Mouse (Mus musculus) right cerebral cortex, postnatal 4 days (tissue): ENCODE measurements at regions not wholly inside any gene's neighbourhood (a gene's known extent, or its start where the extent isn't known, plus 50 kb on each side); places are given as distances from the start of the nearest gene placed in this dataset.

Experiments used
- DNase-seq: peaks from one replicate; pipeline ENCODE4 v3.0.0-alpha.2; 2022

DNA sequence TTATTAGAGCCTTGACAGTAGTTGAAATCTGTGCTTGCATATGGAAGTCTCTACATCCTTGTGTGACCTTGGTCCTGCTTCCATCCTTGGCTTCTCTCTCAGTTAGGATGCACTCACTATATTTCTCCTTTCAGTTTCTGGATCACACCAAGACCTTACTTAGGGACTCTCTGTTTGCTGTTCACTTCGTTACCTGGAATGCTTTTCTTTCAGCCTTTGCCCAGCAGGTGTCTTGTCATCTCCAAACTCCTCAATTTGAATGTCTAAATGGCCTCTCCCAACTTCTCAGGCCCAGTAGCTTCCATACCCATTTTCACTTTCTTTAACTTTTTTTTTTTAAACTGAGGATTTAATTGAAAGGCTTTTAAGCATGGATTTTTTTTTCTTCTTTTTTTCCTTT lies 74.0 kb upstream of the Igfbp7 start:
- DNase-seq = no peak

DNA sequence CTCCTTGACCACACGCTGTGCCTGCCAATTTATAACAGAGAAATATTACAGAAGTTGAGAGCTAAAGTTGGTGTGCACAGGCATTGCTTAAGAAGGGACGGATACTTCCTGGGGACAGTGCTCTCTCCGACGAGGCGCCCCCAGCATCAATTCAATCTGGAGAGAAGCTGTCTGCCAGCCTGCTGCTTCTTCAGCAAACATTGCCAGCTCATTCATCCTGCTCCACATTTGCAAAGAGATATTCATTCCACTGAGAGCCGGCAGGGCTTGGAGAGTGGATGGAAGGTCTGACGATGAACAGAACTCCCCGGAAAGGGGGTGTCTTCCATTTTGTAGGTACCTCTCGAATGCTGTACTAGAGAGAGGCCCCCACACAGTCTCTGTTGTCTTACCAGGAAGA lies 70.0 kb upstream of the Igfbp7 start:
- DNase-seq = no peak

DNA sequence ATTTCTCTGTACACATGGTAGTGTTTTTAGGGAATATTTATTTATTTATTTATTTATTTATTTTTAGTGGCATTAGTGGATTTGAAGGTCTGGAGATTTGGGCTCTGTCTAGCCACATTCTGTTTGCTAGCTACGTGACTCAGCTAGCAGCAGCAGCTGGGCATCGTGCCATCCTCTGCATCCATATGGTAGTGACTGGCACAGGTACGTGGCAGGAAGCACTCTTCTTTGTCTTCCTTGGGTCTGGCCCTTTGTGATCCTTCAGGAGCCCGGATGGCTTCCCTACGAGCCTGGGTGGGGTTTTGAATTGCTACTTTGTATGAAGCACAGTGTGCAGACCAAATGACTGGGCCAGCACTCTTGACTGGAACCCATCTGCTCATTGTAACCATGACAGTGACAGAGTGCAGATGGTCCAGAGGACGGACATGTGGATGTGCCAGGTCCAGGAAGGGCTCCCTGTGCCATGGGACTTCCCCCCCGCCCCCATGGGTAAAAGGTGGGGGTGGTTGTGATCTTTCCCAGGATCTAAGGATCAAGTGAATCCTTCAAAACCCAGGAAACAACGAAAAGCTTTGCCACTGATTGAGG lies 66.2 kb upstream of the Igfbp7 start:
- DNase-seq = no peak

DNA sequence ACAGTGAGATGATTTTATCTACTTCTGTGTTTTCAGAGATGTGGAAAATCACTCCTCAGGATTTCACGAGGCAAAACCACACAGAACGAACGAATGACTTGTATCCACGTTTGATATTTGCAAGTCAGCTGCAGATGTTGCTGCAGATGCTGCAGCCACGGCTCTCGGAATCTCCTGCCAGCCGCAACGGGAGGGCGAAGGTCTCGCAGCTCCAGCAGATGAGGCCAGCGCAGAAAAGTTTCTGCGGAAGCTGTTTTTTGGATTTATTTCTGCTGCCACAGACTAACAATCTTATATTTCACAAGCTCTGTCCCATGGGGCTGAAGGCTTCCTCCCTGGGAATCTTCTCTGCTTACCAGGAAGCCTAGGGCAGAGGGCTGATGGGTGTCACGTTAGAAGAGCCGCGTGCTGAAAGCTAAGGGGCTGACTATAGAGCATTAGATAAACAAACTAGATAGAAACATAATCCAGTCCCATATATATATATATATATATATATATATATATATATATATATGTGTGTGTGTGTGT lies 61.5 kb upstream of the Igfbp7 start:
- no peak for DNase-seq

DNA sequence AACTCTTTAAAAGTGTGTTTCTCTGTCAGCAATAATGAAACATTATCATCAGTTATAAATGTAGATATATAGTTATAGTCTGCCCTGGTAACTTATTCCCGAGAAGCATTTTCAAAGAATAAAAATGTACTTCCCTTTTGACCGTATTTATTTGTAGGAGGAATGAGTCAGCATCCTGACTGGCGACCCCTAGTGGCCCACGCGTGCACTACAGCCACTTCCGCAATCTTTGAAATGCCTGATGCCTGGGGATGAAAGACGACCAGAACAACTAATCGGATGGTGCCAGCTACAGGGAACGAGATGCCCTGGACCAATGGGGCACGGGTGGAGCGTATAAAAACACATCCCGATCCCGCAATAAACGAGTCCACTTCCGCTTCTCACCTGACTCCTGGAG lies 60.6 kb upstream of the Igfbp7 start:
- DNase-seq = peak; percentile 56

DNA sequence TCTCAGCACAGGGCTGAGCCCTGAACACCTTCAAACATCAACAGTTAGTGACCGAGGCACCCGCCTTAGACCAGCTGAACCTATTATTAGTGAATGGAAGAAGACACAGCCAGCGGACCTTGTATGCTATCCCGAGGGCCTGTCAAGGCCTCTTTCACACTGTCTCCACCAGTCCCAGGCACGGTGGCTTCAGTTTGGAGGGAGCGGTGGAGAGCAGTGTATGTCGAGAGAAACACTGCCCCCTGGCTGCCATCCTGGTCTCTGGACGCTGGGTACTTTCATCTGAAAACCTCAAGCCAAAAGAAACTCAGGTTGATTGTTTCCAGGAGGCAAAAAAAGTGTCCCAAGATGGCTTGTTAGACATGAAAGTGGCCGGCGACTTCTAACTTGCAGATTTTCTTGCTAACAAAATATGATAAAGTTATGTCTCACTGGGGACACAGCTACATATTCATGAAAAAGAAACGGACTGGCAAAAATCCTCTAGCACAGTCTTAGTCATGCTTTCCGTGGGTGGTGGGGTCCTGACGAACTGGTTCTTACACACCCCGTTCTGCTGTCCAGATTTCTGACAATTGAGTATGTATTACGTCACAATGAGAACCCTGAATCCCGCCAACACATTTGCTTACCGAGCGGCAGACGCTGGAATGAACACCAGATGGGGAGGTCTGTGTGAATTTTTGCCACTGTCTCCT lies 57.2 kb upstream of the Igfbp7 start:
- peak; percentile 77 for DNase-seq

DNA sequence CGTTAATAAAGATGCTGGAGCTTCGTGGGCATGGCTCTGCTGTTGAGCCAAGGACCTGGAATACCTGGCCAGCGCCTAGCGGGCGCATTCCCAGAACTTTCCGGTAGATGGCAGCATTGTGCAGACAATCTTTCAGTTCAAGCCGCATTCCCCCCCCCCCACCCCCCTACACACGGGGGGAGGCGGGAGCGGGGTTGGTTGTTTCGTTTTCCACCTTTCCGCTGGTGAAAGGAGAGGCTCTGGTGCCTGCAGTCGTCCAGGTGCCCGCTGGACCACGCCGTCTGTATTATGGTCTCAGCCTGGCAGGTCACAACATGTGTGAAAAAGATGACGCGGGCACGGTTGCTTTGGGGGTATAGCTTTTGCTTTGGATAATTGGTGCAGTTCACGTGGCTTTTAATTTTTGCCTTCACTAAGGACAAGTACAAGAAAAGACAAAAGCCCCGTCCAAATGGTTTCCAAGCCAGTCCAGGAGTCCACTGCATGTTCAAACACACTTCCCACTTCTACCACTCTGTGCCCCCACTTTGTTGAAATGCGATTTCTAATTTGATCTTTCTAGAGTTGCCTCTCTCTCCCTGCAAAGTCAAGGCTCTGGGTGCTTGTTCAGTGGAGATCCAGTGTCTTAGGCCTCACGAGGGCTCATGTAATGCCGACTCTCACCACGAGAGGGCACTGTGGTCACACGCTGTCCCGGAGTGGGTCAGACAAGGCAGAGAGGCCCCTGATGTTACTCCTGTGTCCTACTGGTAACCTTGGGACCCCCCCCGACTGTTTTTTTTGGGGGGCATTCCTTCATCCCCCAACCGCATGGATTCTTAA lies 52.3 kb upstream of the Igfbp7 start:
- DNase-seq = peak; percentile 98
